Mouse (Mus musculus) yolk sac, embryonic 10.5 days (tissue): ENCODE measurements around the gene Tom1l2.

Source experiments
- DNase-seq: peaks from one replicate; pipeline ENCODE4 v3.0.0-alpha.2; 2017; ENCODE audit warnings: low spot score

The Tom1l2 gene

GRCm38 (mm10) chr11:60346537-60346936, 6.2 kb downstream of the Tom1l2 start:
- no peak for DNase-seq

- no peak for DNase-seq
Measured at GRCm38 (mm10) chr11:60345868-60346267, 6.8 kb downstream of the Tom1l2 start.

- peak; percentile 53 for DNase-seq
Measured at GRCm38 (mm10) chr11:60339361-60339760, 13.3 kb downstream of the Tom1l2 start.

GRCm38 (mm10) chr11:60338291-60338690, 14.4 kb downstream of the Tom1l2 start:
- no peak for DNase-seq

GRCm38 (mm10) chr11:60335771-60336170, 16.9 kb downstream of the Tom1l2 start:
- DNase-seq, result no peak

GRCm38 (mm10) chr11:60334124-60334523, 18.6 kb downstream of the Tom1l2 start:
- DNase-seq, result no peak

GRCm38 (mm10) chr11:60333461-60333860, 19.2 kb downstream of the Tom1l2 start:
- no peak for DNase-seq

GRCm38 (mm10) chr11:60330551-60330950, 22.2 kb downstream of the Tom1l2 start:
- DNase-seq, result no peak

- DNase-seq, result no peak
Measured at GRCm38 (mm10) chr11:60323731-60324130, 29.0 kb downstream of the Tom1l2 start.

- no peak for DNase-seq
Measured at GRCm38 (mm10) chr11:60321438-60321837, 31.3 kb downstream of the Tom1l2 start.

GRCm38 (mm10) chr11:60320426-60321037, 32.2 kb downstream of the Tom1l2 start:
- peak; percentile 29 for DNase-seq

GRCm38 (mm10) chr11:60319257-60320066, 33.2 kb downstream of the Tom1l2 start:
- DNase-seq, result no peak

- DNase-seq, result no peak
Measured at GRCm38 (mm10) chr11:60318716-60319115, 34.0 kb downstream of the Tom1l2 start.

- DNase-seq, result no peak
Measured at GRCm38 (mm10) chr11:60317376-60318102, 35.2 kb downstream of the Tom1l2 start.

- no peak for DNase-seq
Measured at GRCm38 (mm10) chr11:60316883-60317282, 35.8 kb downstream of the Tom1l2 start.

GRCm38 (mm10) chr11:60316250-60316649, 36.5 kb downstream of the Tom1l2 start:
- DNase-seq, result no peak

GRCm38 (mm10) chr11:60311025-60311854, 41.5 kb downstream of the Tom1l2 start:
- DNase-seq, result peak; percentile 59

- no peak for DNase-seq
Measured at GRCm38 (mm10) chr11:60309875-60310274, 42.8 kb downstream of the Tom1l2 start.

- DNase-seq, result peak; percentile 74
Measured at GRCm38 (mm10) chr11:60308506-60309116, 44.1 kb downstream of the Tom1l2 start.

- peak; percentile 67 for DNase-seq
Measured at GRCm38 (mm10) chr11:60308061-60308460, 44.6 kb downstream of the Tom1l2 start.

- no peak for DNase-seq
Measured at GRCm38 (mm10) chr11:60307375-60307825, 45.3 kb downstream of the Tom1l2 start.
